Mouse (Mus musculus) small intestine, adult 2 months (tissue): Measurements from ENCODE around the gene Cd52.

Source experiments
- CTCF ChIP-seq: fragments of 200-500 bp; IDR thresholded peaks from 2 replicates; pipeline ENCODE4 v1.5.1; 2012; ENCODE audit warnings: low read depth, mild to moderate bottlenecking, control low read depth, inconsistent platforms, low read length, moderate library complexity, mixed read lengths; ENCODE audit not compliant: insufficient replicate concordance, insufficient read length; ENCODE audit errors: extremely low read depth
- POLR2A ChIP-seq: fragments of 200-500 bp; IDR thresholded peaks from 2 replicates; pipeline ENCODE4 v1.6.1; 2012; ENCODE audit warnings: low read depth, mild to moderate bottlenecking, control low read depth, inconsistent platforms, low read length, moderate library complexity

- TF ChIP-seq CTCF (no peak), POLR2A (no peak)
Measured at GRCm38 (mm10) chr4:134097015-134097608, 2.2 kb upstream of the Cd52 start.
